Mouse (Mus musculus) stomach, embryonic 15.5 days (tissue): ENCODE data around the gene Scn1b. TPM values are rescaled to one million over a fixed set of nuclear protein-coding genes. Genes with fewer than 3 reads are reported as not detected.

ENCODE experiments used
- ATAC-seq: fragments of 200-750 bp; cut with Nextera tagmentation; 2 replicates; pipeline ENCODE4 v1.8.0; 2017; ENCODE audit warnings: low read depth, moderate number of reproducible peaks, moderate TSS enrichment; ENCODE audit not compliant: insufficient read depth, low FRiP score
- H3K27ac ChIP-seq: fragments of 300-500 bp; sonication (generic); 2 replicates; pipeline ENCODE4 v1.5.1; 2015; ENCODE audit warnings: mild to moderate bottlenecking, inconsistent platforms
- H3K27me3 ChIP-seq: fragments of 300-500 bp; sonication (generic); replicated peaks from 2 replicates; pipeline ENCODE4 v1.6.1; 2015; ENCODE audit warnings: inconsistent platforms
- H3K36me3 ChIP-seq: fragments of 300-500 bp; sonication (generic); 2 replicates; pipeline ENCODE4 v1.6.1; 2015; ENCODE audit warnings: inconsistent platforms
- H3K4me1 ChIP-seq: fragments of 300-500 bp; sonication (generic); 2 replicates; pipeline ENCODE4 v1.6.1; 2015; ENCODE audit warnings: inconsistent platforms
- H3K4me2 ChIP-seq: fragments of 300-500 bp; sonication (generic); 2 replicates; pipeline ENCODE4 v1.6.1; 2015; ENCODE audit warnings: mild to moderate bottlenecking, inconsistent platforms
- H3K4me3 ChIP-seq: fragments of 300-500 bp; sonication (generic); replicated peaks from 2 replicates; pipeline ENCODE4 v1.5.1; 2015; ENCODE audit warnings: inconsistent platforms
- H3K9ac ChIP-seq: fragments of 300-500 bp; sonication (generic); 2 replicates; pipeline ENCODE4 v1.6.1; 2015; ENCODE audit warnings: inconsistent platforms
- H3K9me3 ChIP-seq: fragments of 300-500 bp; sonication (generic); 2 replicates; pipeline ENCODE4 v1.6.1; 2016; ENCODE audit warnings: inconsistent platforms
- WGBS: fragments of 180-500 bp; shearing (Covaris S2); methylation state at CpG from one replicate; pipeline ENCODE4 v1.1.7; 2015; 5-methylcytosine and 5-hydroxymethylcytosine counted together
- polyA plus RNA-seq: library from polyadenylated mRNA; unstranded; fragments of >200 nt; fragmentation: Nextera tagmentation; extraction: Ambion mirVana; gene quantifications from 2 replicates; pipeline ENCODE4 v1.2.1, GENCODE M21; 2015

The Scn1b gene
- polyA plus RNA-seq, 1 experiment from 2014 or later, result 2.9 TPM

DNA sequence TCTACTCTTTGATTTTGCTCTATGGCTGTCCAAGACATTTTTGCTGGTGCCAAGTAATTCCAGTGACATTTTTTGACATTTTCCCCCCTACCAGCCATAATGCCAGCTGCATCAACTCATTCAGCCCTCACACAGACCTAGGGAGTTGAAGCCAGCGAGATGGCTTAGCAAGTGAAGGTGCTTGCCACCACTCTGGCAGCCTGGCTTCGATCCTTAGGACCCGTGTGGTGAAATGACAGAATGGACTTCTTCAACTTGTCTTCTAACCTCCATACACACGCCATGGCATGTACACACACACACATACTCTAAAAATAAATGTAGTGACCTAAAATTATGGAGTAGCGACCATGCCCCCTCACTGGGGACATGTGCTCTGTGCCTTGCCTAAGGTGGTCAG lies 2.4 kb downstream of the Scn1b start:
- H3K27me3 ChIP-seq, result peaks cover 28% of the 10 kb centered on the region
- WGBS, result 81% methylated on average over 5 of the region's 5 CpGs
- H3K9me3 ChIP-seq, result no peaks in the 10 kb centered on the region
- H3K27ac ChIP-seq, result no peak overlapping the region
- H3K9ac ChIP-seq, result no peak overlapping the region
- 0 out of 2 replicates have a peak, but pooled peaks cover 4% of the 10 kb centered on the region for H3K36me3 ChIP-seq
- no peak overlapping the region for H3K4me2 ChIP-seq
- peaks cover 15% of the 10 kb centered on the region for H3K4me1 ChIP-seq
- H3K4me3 ChIP-seq, result no peak overlapping the region
- ATAC-seq, result no peak

DNA sequence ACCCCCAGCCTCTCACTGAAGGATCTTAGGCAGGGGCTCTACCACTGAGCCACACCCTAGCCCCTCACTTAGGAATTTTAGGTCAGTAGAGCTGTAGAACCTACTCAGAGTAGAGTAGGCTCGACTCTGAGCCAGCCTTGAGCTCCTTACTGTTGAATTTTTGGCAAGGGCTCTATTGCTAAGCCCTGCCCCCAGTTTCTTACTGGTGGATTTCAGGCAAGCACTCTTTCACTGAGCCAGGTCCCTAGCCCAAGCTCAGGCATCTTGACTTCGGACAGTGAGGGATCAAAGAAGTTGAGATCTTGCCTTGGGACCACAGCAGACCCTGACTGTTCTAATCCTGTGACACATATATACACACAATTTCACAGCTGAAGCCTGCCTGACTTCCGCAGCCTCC lies 3.1 kb downstream of the Scn1b start:
- WGBS, result 75% methylated on average over 3 of the region's 3 CpGs
- H3K27ac ChIP-seq, result no peak overlapping the region
- no peak overlapping the region for H3K9ac ChIP-seq
- H3K4me1 ChIP-seq, result peaks cover 15% of the 10 kb centered on the region
- no peak overlapping the region for H3K4me3 ChIP-seq
- no peak for ATAC-seq
- H3K36me3 ChIP-seq, result no peaks in the 10 kb centered on the region
- no peaks in the 10 kb centered on the region for H3K9me3 ChIP-seq
- peaks cover 28% of the 10 kb centered on the region for H3K27me3 ChIP-seq
- H3K4me2 ChIP-seq, result no peak overlapping the region

DNA sequence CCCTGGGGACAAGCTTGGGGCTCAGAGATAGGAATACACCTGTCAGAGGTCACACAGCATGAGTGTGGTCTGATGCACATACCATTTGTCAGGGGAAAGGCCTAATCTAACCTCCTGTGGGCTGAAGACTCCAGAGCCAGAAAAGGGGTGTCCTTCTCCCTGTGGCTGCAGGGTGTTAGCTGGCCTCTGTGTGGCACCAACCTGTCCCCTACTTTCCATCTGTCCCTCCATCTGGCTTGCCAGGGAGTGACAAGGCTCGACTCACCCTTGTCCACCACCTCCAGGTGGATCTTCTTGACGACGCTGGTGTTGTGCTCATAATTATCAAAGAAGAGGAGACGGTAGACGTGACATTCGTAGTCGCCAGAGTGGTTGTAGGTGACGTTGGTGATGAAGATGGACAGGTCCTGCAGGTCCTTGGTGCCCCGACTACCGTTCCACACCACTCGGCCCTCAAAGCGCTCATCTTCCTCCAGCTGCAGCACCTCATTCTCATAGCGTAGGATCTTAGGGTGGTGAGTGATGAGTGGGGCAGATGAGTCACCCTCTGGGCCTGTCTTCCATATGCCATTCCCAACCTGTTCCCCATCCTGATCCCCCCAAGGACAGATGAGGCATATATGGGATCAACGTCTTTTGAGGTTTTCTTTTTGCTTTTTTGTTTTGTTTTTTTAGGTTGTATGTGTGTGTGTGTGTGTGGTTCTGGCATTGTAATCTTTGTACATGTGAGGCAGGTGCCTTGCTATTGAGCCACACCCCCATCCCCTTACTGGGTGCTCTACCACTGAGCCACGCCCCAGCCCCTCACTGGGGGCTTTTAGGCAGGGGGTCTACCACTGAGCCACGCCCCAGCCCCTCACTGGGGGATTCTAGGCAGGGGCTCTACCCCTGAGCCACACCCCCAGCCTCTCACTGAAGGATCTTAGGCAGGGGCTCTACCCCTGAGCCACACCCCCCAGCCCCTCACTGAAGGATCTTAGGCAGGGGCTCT lies 3.9 kb downstream of the Scn1b start:
- no peak overlapping the region for H3K4me2 ChIP-seq
- no peak overlapping the region for H3K27ac ChIP-seq
- 86% methylated on average over 16 of the region's 16 CpGs for WGBS
- no peak overlapping the region for H3K4me3 ChIP-seq
- H3K4me1 ChIP-seq, result peaks cover 15% of the 10 kb centered on the region
- H3K9me3 ChIP-seq, result no peaks in the 10 kb centered on the region
- H3K36me3 ChIP-seq, result no peaks in the 10 kb centered on the region
- ATAC-seq, result no peak
- peaks cover 28% of the 10 kb centered on the region for H3K27me3 ChIP-seq
- no peak overlapping the region for H3K9ac ChIP-seq

DNA sequence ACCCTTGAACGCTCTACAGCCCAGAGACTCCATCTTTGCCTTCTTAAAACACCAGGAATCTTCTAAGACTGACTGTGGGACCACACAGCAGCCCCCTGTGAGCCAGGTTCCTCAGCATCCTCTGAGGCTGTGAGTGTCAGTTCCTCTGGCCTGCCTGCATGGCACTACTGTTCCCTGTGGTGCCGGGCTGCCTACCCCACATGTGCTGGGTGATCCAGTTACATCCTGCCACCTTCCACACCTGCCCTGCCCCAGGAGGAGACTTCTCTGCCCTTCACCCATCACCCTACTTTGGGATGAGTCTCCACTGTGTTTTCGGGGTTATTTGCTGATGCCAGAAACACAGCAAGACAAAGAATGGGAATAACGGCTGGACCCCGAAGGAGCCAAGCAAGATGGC lies 7.2 kb downstream of the Scn1b start:
- Histone ChIP-seq H3K9ac (no peak overlapping the region), H3K27ac (no peak overlapping the region), H3K4me2 (no peak overlapping the region), H3K36me3 (no peaks in the 10 kb centered on the region), H3K9me3 (no peaks in the 10 kb centered on the region), H3K4me1 (peaks cover 12% of the 10 kb centered on the region), H3K27me3 (peaks cover 3% of the 10 kb centered on the region; the same call in 1 of the 2 replicates), H3K4me3 (no peak overlapping the region)
- no peak for ATAC-seq
- 83% methylated on average over 5 of the region's 5 CpGs for WGBS

- Histone ChIP-seq H3K4me2 (no peak overlapping the region), H3K9me3 (no peaks in the 10 kb centered on the region), H3K9ac (no peak overlapping the region), H3K4me1 (peaks cover 12% of the 10 kb centered on the region), H3K27ac (no peak overlapping the region), H3K27me3 (no peaks in the 10 kb centered on the region), H3K4me3 (no peak overlapping the region), H3K36me3 (no peaks in the 10 kb centered on the region)
- 88% methylated on average over 7 of the region's 7 CpGs for WGBS
- ATAC-seq, result no peak
Observed at GRCm38 (mm10) chr7:31118486-31118885, 8.3 kb downstream of the Scn1b start.

GRCm38 (mm10) chr7:31117465-31117864 lies 9.3 kb downstream of the Scn1b start:
- no peak for ATAC-seq
- WGBS, result 89% methylated on average over 11 of the region's 11 CpGs
- H3K9ac ChIP-seq, result no peak overlapping the region

GRCm38 (mm10) chr7:31116721-31117145 lies 10.1 kb downstream of the Scn1b start:
- no peak for ATAC-seq

More at GRCm38 (mm10) chr7:31117465-31117864, 9.3 kb downstream of the Scn1b start:
- H3K9me3 ChIP-seq, result no peaks in the 10 kb centered on the region
- H3K27ac ChIP-seq, result no peak overlapping the region
- no peaks in the 10 kb centered on the region for H3K36me3 ChIP-seq
- no peak overlapping the region for H3K4me2 ChIP-seq
- H3K4me3 ChIP-seq, result no peak overlapping the region
- peaks cover 12% of the 10 kb centered on the region for H3K4me1 ChIP-seq
- H3K27me3 ChIP-seq, result no peaks in the 10 kb centered on the region

DNA sequence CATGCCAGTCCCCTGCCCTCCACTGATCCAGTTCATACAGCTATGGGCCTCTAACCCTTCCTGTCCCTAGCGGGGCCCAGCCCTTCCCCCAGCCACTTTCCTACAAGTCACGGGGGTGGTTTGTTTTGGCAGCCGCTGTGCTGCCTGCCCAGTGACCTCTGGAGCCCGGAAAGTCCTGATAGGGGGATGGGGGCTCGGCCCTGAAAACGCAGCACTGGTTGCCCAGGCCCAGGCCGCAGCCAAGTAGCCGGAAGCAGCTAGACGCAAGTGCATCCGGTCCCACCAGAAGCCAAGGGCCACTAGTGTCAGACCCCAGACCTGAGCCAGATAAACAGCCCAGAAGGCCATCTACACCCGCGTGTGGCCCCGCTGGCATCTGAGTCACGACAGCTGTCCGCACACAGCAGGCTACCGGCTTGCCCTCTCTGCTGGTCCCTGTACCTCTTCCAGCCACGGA lies 11.2 kb downstream of the Scn1b start:
- H3K36me3 ChIP-seq, result no peaks in the 10 kb centered on the region
- H3K4me3 ChIP-seq, result peak overlapping the region; percentile 35
- H3K4me2 ChIP-seq, result peak overlapping the region; percentile 51
- no peaks in the 10 kb centered on the region for H3K9me3 ChIP-seq
- peaks cover 16% of the 10 kb centered on the region for H3K4me1 ChIP-seq
- 22% methylated on average over 17 of the region's 17 CpGs for WGBS
- H3K27me3 ChIP-seq, result no peaks in the 10 kb centered on the region
- H3K27ac ChIP-seq, result peak overlapping the region; percentile 75
- ATAC-seq, result peak; percentile 78
- no peak overlapping the region for H3K9ac ChIP-seq

More at GRCm38 (mm10) chr7:31116721-31117145, 10.1 kb downstream of the Scn1b start:
- no peak overlapping the region for H3K4me2 ChIP-seq
- peaks cover 16% of the 10 kb centered on the region for H3K4me1 ChIP-seq
- no peaks in the 10 kb centered on the region for H3K9me3 ChIP-seq
- no peak overlapping the region for H3K9ac ChIP-seq
- no peaks in the 10 kb centered on the region for H3K27me3 ChIP-seq
- H3K36me3 ChIP-seq, result no peaks in the 10 kb centered on the region
- WGBS, result 51% methylated on average over 16 of the region's 16 CpGs
- H3K27ac ChIP-seq, result no peak overlapping the region
- no peak overlapping the region for H3K4me3 ChIP-seq

- Histone ChIP-seq H3K27me3 (no peaks in the 10 kb centered on the region), H3K27ac (peak within 1 kb of the TSS; percentile 75), H3K4me3 (peak within 1 kb of the TSS; percentile 35), H3K36me3 (no peaks in the 10 kb centered on the region), H3K9ac (no peak within 1 kb of the TSS), H3K4me1 (peaks cover 16% of the 10 kb centered on the region), H3K4me2 (peak within 1 kb of the TSS; percentile 51), H3K9me3 (no peaks in the 10 kb centered on the region)
- WGBS, result 16% methylated on average over 15 of the region's 15 CpGs
- ATAC-seq, result peak; percentile 89
Observed at GRCm38 (mm10) chr7:31115182-31115581, 11.6 kb downstream of the Scn1b start, which contains the start of gene Hpn. TSS of gene Hpn (minus strand) at chr7:31115290.

DNA sequence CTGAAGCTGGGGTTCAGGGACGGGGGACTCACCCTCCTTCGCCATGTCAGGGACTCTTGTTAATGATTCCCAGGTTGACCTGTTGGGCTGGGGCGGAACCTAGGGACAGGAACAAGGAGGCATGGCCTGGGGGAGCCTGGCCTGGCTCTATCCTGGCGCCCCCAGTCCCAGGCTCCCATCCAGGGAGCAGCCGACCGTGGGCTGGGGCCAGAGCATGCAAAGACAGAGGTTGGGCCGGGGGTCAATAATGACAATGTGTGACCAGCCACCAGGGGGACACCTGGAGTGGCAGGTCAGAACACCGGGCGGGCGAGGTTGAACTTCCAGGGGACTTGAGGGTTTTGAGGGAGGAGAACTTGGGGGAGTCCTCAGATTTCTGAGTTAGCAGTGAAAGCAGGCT lies 12.2 kb downstream of the Scn1b start:
- peak overlapping the region; percentile 75; the same call in 1 of the 2 replicates for H3K27ac ChIP-seq
- no peaks in the 10 kb centered on the region for H3K9me3 ChIP-seq
- no peak overlapping the region for H3K9ac ChIP-seq
- H3K36me3 ChIP-seq, result no peaks in the 10 kb centered on the region
- H3K27me3 ChIP-seq, result no peaks in the 10 kb centered on the region
- 0 out of 2 replicates have a peak, but pooled peaks have one; percentile 14 for ATAC-seq
- peak overlapping the region; percentile 35 for H3K4me3 ChIP-seq
- H3K4me1 ChIP-seq, result peaks cover 16% of the 10 kb centered on the region
- WGBS, result 55% methylated on average over 10 of the region's 10 CpGs
- H3K4me2 ChIP-seq, result peak overlapping the region; percentile 51

- WGBS, result 82% methylated on average over 6 of the region's 6 CpGs
- Histone ChIP-seq H3K4me2 (0 out of 2 replicates have a peak overlapping the region, but pooled peaks have one; percentile 51), H3K4me1 (peaks cover 16% of the 10 kb centered on the region), H3K9ac (no peak overlapping the region), H3K9me3 (no peaks in the 10 kb centered on the region), H3K27me3 (no peaks in the 10 kb centered on the region), H3K36me3 (no peaks in the 10 kb centered on the region), H3K27ac (no peak overlapping the region), H3K4me3 (no peak overlapping the region)
- no peak for ATAC-seq
Observed at GRCm38 (mm10) chr7:31113800-31114199, 13.0 kb downstream of the Scn1b start.

GRCm38 (mm10) chr7:31112036-31112435 lies 14.8 kb downstream of the Scn1b start:
- H3K27me3 ChIP-seq, result no peaks in the 10 kb centered on the region
- 39% methylated on average over 4 of the region's 4 CpGs for WGBS
- H3K9ac ChIP-seq, result no peak overlapping the region
- peaks cover 16% of the 10 kb centered on the region for H3K4me1 ChIP-seq
- no peak overlapping the region for H3K27ac ChIP-seq
- no peak overlapping the region for H3K4me3 ChIP-seq
- H3K4me2 ChIP-seq, result no peak overlapping the region
- ATAC-seq, result no peak
- no peaks in the 10 kb centered on the region for H3K36me3 ChIP-seq
- no peaks in the 10 kb centered on the region for H3K9me3 ChIP-seq
